Mouse (Mus musculus) heart, postnatal 10 days (tissue): ENCODE measurements around the gene Rnf135. TPM values are rescaled to one million over a fixed set of nuclear protein-coding genes. Genes with fewer than 3 reads are reported as not detected.
"Not testable (repeated sequence)": the region's sequence is repeated elsewhere in the genome, so short reads cannot be mapped to it uniquely, and the experiment has no call there.

Source experiments
- DNase-seq, 2 experiments: peaks; one replicate each; pipeline ENCODE4 v3.0.0; 2021
- intact Hi-C: fragments of 180-260 bp; cut with DNase I; formaldehyde crosslinking; loops from one replicate; pipeline ENCODE4 v1.15.1; 2025
- total RNA-seq, 2 experiments: library from RNA; stranded (reverse); gene quantifications; 2 replicates each; pipeline ENCODE4 v1.2.3; 2021

Rnf135 gene
- 10 to 100 TPM in 1 of 2 experiments, 1 to 10 TPM in 1; 7.7 to 10.4 TPM for total RNA-seq

GRCm38 (mm10) chr11:80183705-80184255 is at the start of gene Rnf135:
TSS of gene Rnf135 (plus strand) at chr11:80183851.
- DNase-seq: peak; percentile 96 to 98
- intact Hi-C loops: loop anchor here (2.0 to 5.0 kb wide), 2 partner anchors 41 to 101 kb away; partner anchors contain the start of genes Crlf3 and Tefm

GRCm38 (mm10) chr11:80134744-80135143 is 48.9 kb upstream of the Rnf135 start:
- intact Hi-C loops: no loop called here
- no peak for DNase-seq

- DNase-seq: no peak
- intact Hi-C loops: no loop called here
These were observed 47.5 kb upstream of the Rnf135 start for GRCm38 (mm10) chr11:80135954-80136683.

- DNase-seq: no peak
- intact Hi-C loops: no loop called here
These were observed 46.9 kb upstream of the Rnf135 start for GRCm38 (mm10) chr11:80136786-80137185.

GRCm38 (mm10) chr11:80137773-80138172 is 45.9 kb upstream of the Rnf135 start:
- intact Hi-C loops: no loop called here
- no peak for DNase-seq

- peak; percentile 88 to 93 for DNase-seq
- intact Hi-C loops: loop anchor here (2.0 to 10.0 kb wide), 2 partner anchors 41 to 1377 kb away; partner anchors contain the start of gene Rnf135
These were observed 41.7 kb upstream of the Rnf135 start, which contains the start of gene Tefm for GRCm38 (mm10) chr11:80141825-80142521. TSS of gene Tefm (minus strand) at chr11:80142175.

GRCm38 (mm10) chr11:80142872-80143271 is 40.8 kb upstream of the Rnf135 start:
- no peak for DNase-seq
- intact Hi-C loops: loop anchor here (2.0 to 10.0 kb wide), 2 partner anchors 40 to 1378 kb away; partner anchors contain the start of gene Rnf135

- DNase-seq: no peak
- intact Hi-C loops: loop anchor here (10.0 kb wide), 1 partner anchor 1381 kb away; no protein-coding TSS in a partner anchor
These were observed 37.8 kb upstream of the Rnf135 start for GRCm38 (mm10) chr11:80145787-80146275.

- DNase-seq: no peak
- intact Hi-C loops: loop anchor here (10.0 kb wide), 1 partner anchor 1383 kb away; no protein-coding TSS in a partner anchor
These were observed 35.9 kb upstream of the Rnf135 start for GRCm38 (mm10) chr11:80147748-80148147.

GRCm38 (mm10) chr11:80148313-80148712 is 35.3 kb upstream of the Rnf135 start:
- intact Hi-C loops: loop anchor here (10.0 kb wide), 1 partner anchor 1384 kb away; no protein-coding TSS in a partner anchor
- peak; percentile 65 to 70 for DNase-seq

GRCm38 (mm10) chr11:80148974-80149373 is 34.7 kb upstream of the Rnf135 start:
- not testable (repeated sequence) for DNase-seq
- intact Hi-C loops: loop anchor here (10.0 kb wide), 1 partner anchor 1384 kb away; no protein-coding TSS in a partner anchor

- DNase-seq: no peak
- intact Hi-C loops: loop anchor here (10.0 kb wide), 1 partner anchor 1385 kb away; no protein-coding TSS in a partner anchor
These were observed 34.1 kb upstream of the Rnf135 start for GRCm38 (mm10) chr11:80149412-80150023.

- DNase-seq: no peak
- intact Hi-C loops: no loop called here
These were observed 33.1 kb upstream of the Rnf135 start for GRCm38 (mm10) chr11:80150566-80150965.

- intact Hi-C loops: no loop called here
- no peak for DNase-seq
These were observed 32.1 kb upstream of the Rnf135 start for GRCm38 (mm10) chr11:80151541-80151940.

GRCm38 (mm10) chr11:80152376-80152775 is 31.3 kb upstream of the Rnf135 start:
- no peak for DNase-seq
- intact Hi-C loops: no loop called here

GRCm38 (mm10) chr11:80153857-80154495 is 29.7 kb upstream of the Rnf135 start, which contains the start of gene Adap2:
TSS of gene Adap2 (plus strand) at chr11:80154105.
- intact Hi-C loops: no loop called here
- peak; percentile 93 to 95 for DNase-seq

- no peak for DNase-seq
- intact Hi-C loops: no loop called here
These were observed 29.1 kb upstream of the Rnf135 start for GRCm38 (mm10) chr11:80154501-80154900.

- intact Hi-C loops: no loop called here
- DNase-seq: no peak
These were observed 28.1 kb upstream of the Rnf135 start for GRCm38 (mm10) chr11:80155541-80155940.

GRCm38 (mm10) chr11:80155961-80156360 is 27.7 kb upstream of the Rnf135 start:
- intact Hi-C loops: no loop called here
- no peak for DNase-seq

GRCm38 (mm10) chr11:80156841-80157240 is 26.8 kb upstream of the Rnf135 start:
- DNase-seq: no peak
- intact Hi-C loops: no loop called here
